Mouse (Mus musculus) testis, adult 2 months (tissue): ENCODE data around the gene Mybph. TPM values are rescaled to one million over a fixed set of nuclear protein-coding genes. Genes with fewer than 3 reads are reported as not detected.

Experiments
- H3K27ac ChIP-seq: fragments of 200-500 bp; 2 replicates; pipeline ENCODE4 v1.5.1; 2012; ENCODE audit warnings: low read depth, low read length; ENCODE audit not compliant: control insufficient read depth, insufficient read depth
- H3K27me3 ChIP-seq: fragments of 200-500 bp; 2 replicates; pipeline ENCODE4 v1.6.1; 2012; ENCODE audit warnings: mild to moderate bottlenecking, low read length, moderate library complexity; ENCODE audit not compliant: control insufficient read depth, insufficient read depth
- H3K36me3 ChIP-seq: fragments of 200-500 bp; 2 replicates; pipeline ENCODE4 v1.6.1; 2012; ENCODE audit warnings: mild to moderate bottlenecking, low read length; ENCODE audit not compliant: control insufficient read depth, insufficient read depth
- H3K4me1 ChIP-seq: fragments of 200-500 bp; 2 replicates; pipeline ENCODE4 v1.6.1; 2012; ENCODE audit warnings: low read length; ENCODE audit not compliant: control insufficient read depth, insufficient read depth
- H3K4me3 ChIP-seq: fragments of 200-500 bp; 2 replicates; pipeline ENCODE4 v1.5.1; 2012; ENCODE audit warnings: low read depth, mild to moderate bottlenecking, low read length, moderate library complexity, mixed read lengths; ENCODE audit not compliant: control insufficient read depth
- CTCF ChIP-seq: fragments of 200-500 bp; IDR thresholded peaks from 2 replicates; pipeline ENCODE4 v1.5.1; 2012; ENCODE audit warnings: low read depth, mild to moderate bottlenecking, inconsistent platforms, low read length, moderate library complexity; ENCODE audit not compliant: control insufficient read depth, insufficient read depth, insufficient replicate concordance
- POLR2A ChIP-seq: fragments of 200-500 bp; IDR thresholded peaks from 2 replicates; pipeline ENCODE4 v1.6.1; 2012; ENCODE audit warnings: low read depth, mild to moderate bottlenecking, inconsistent platforms, low read length, moderate library complexity; ENCODE audit not compliant: control insufficient read depth
- polyA plus RNA-seq: library from polyadenylated mRNA; depleted of rRNA; stranded (reverse); fragments of >200 nt; gene quantifications from 2 replicates; pipeline ENCODE4 v1.2.3, GENCODE M21; 2012

The Mybph gene
- polyA plus RNA-seq, 1 experiment = 0.20 TPM

DNA sequence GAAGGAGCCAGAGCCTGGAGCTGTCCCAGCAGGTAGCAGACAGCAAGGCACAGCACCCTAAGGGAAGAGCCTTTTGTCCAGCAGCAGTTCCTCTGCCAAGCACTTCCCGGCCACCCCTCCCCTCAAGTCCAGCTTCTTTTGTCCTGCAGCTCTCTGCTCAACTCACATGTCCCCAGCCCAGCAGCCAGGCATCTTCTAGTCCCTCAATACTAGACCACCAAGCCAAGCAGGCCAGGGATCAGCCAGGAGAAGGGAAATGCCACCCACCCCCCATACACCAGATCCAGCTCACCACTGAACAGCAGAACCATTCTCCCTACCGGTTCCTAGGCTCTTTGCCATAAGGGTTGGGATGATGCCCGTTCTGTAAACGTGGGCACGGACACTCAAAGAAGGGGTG lies 26.4 kb downstream of the Mybph start:
- no peak overlapping the region for H3K27ac ChIP-seq
- TF ChIP-seq CTCF = no peak
- TF ChIP-seq POLR2A = no peak
- no peaks in the 10 kb centered on the region for H3K27me3 ChIP-seq

DNA sequence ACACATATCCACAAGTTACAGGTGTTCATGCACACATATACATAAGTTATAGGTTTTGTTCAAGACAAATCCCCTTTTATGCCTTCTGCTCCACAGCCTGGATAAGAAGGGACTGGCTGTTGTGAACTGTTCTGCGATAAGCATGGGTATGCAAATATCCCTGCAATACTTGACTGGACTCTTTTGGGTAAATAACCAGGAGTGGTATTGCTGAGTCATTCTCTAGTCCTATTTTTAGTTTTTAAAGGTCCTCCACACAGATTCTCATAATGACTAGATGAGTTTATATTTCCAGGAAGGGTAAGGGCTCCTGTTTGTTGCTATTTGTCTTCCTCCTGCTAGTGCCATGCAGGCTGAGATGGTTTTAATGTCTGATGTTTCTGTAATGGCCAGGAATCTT lies 27.9 kb downstream of the Mybph start:
- TF ChIP-seq CTCF (no peak), POLR2A (no peak)

More for the DNA sequence above, 26.4 kb downstream of the Mybph start:
- Histone ChIP-seq H3K4me3 (no peak overlapping the region), H3K4me1 (peaks cover 6% of the 10 kb centered on the region), H3K36me3 (no peaks in the 10 kb centered on the region)

DNA sequence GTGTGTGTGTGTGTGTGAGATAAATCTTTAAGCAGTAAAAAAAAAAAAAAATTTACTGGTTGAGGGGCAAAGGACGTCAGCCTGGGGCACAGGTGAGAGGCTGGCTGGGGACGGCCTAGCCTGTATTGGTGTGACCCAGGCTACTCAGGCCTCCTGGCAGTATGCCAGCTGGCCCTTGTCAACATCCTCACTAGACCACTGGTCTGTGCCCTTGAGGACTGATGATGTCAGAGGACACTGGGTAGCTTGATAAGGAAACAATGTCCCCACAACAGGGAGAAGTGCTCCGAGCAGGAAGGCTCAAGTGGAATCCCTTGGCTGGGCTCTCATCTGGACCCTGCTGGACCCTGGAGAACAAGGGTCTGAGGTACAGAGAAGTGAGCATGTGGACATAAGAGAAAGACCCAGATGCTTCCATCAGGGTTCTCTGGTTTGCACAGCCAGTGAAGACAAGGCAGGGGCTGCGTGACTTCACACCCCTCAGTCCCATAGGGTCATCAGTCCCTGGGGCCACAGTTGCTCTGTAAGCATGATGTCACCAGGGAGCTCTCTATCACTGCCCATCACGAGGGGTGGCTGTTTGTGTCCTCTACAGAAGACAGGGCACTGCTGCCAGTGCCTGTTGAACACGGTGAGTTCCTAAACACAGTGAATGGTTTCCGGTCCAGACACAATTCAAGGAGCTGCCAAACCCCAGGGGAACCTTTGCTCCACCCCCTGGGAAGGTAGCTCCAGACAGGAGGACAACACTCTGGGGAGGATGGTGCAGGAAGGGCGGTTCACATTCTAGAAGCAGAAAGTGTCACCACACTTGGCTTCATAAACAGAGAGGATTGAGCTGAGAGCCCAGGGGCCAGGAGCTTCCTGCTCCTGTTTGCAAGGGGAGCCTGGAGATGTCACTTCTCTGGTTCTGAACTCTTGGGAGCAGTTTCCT lies 29.1 kb downstream of the Mybph start:
- H3K36me3 ChIP-seq = no peaks in the 10 kb centered on the region
- TF ChIP-seq POLR2A (no peak), CTCF (no peak)

More for the DNA sequence above, 27.9 kb downstream of the Mybph start:
- Histone ChIP-seq H3K36me3 (no peaks in the 10 kb centered on the region), H3K4me3 (no peak overlapping the region), H3K27me3 (no peaks in the 10 kb centered on the region), H3K4me1 (peaks cover 4% of the 10 kb centered on the region), H3K27ac (no peak overlapping the region)

DNA sequence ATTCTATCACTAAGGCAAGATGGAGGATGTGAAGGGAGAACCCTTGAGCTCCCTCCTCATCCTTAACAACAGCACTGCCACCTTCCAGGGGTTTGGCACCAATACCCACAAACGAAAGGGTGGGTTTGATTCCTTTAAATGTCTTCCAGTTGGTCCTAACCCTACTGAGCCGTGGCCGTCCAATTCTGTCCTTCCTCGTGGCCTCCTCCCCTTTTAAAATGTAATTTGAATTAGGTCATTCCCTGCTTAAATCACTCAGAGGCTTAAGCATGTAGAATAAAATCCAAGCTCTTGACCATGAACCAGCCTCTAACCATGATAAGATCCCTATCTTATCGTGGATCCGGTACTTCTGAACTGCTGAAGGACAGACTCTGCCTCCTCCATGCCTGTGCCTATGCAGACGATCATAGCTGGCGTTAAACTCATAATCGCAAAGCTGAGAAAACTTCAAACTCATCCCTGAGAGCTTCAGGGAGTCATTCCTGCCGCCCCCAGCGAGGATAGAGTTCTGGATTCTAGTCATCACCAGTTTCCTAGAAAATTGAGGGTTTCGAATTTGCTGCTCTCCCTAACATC lies 31.5 kb downstream of the Mybph start:
- no peak overlapping the region for H3K4me3 ChIP-seq
- no peaks in the 10 kb centered on the region for H3K27me3 ChIP-seq
- TF ChIP-seq CTCF = no peak
- peak overlapping the region; percentile 75; the same call in 1 of the 2 replicates for H3K27ac ChIP-seq
- H3K36me3 ChIP-seq = no peaks in the 10 kb centered on the region
- peaks cover 2% of the 10 kb centered on the region; the same call in 1 of the 2 replicates for H3K4me1 ChIP-seq

More for the DNA sequence above, 29.1 kb downstream of the Mybph start:
- Histone ChIP-seq H3K27ac (peak overlapping the region; percentile 12), H3K4me3 (no peak overlapping the region), H3K27me3 (no peaks in the 10 kb centered on the region), H3K4me1 (peaks cover 2% of the 10 kb centered on the region; the same call in 1 of the 2 replicates)

DNA sequence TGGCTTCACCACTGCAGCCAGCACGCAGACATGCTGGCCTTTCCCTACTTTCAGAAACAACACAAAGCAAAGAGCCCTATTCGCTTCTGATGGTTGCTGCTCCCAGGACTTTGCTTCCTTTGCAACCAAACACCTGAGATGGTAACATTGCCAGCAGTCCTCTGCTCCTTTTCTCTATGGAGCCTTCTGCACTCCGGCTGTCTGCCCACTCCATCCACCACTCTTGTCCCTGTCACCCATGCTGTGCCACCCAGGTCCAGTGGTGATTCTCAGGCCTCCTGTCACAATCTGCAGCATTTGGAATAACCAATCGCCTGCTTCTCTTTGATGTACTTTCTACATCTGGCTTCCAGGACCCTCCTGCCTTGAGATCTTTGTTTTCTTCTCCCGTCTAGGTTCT lies 32.1 kb downstream of the Mybph start:
- Histone ChIP-seq H3K36me3 (no peaks in the 10 kb centered on the region), H3K27me3 (no peaks in the 10 kb centered on the region), H3K4me1 (peaks cover 2% of the 10 kb centered on the region; the same call in 1 of the 2 replicates), H3K27ac (peak overlapping the region; percentile 63; the same call in 1 of the 2 replicates), H3K4me3 (no peak overlapping the region)
- TF ChIP-seq CTCF = no peak

DNA sequence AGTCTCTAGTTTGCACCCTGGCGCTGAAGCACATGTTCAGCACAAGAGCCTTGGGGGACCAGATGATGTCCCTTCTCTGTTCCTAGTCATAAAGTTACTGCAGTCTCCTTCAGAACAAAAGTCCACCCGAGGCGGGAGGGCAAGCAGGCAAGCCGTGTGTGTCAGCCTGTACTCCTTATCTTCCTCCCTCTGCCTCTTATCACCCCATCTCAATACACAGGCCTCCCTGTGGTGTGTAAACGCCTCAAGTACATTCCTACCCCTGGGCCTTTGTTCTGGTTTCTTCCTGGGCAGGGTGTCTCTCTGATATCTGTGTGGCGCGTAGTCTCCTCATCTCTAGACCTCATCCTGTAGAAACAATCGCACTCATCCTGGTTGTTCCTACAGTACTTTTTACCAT lies 33.5 kb downstream of the Mybph start:
- H3K4me1 ChIP-seq = peaks cover 2% of the 10 kb centered on the region; the same call in 1 of the 2 replicates
- no peaks in the 10 kb centered on the region for H3K36me3 ChIP-seq
- TF ChIP-seq POLR2A (no peak), CTCF (no peak)
- H3K27ac ChIP-seq = peak overlapping the region; percentile 60
- H3K4me3 ChIP-seq = no peak overlapping the region
- H3K27me3 ChIP-seq = no peaks in the 10 kb centered on the region

DNA sequence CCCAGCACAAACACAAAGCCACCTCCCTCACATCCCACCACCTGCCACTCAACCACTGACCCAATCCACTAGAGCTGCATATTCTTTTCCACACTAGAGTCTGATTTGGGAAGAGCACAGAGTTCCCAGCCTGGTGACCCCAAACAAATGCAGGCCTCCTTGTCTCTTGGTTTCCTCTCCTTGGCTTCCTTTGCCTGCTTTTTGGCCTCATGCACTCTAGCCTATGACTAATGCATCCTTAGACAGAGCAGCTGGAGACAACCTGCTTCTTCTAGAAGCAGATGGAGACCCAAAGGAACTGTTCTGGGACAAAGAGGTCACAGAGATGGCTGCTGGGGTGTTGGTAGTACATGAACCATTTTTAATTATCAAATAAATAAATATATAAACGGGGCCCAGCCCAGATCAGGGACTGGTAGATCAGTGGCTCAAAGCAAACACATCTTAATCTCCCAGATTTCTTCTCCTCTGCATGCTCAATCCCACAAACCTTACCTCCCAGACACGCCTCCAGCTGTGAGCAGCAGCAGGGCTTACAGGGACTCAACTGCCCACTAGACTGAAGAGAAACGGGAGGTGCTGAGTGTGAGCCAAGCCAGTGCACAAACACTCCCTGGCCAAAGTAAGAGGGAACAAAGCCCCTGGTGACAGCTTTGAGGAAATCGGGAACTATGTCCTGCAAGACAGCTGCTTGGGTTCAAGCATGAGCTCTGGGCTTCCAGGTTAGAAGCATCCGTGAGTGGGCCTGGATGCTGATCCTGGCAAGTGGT lies 36.7 kb downstream of the Mybph start:
- Histone ChIP-seq H3K4me3 (no peak overlapping the region), H3K36me3 (no peaks in the 10 kb centered on the region), H3K27ac (no peak overlapping the region), H3K27me3 (no peaks in the 10 kb centered on the region), H3K4me1 (peaks cover 5% of the 10 kb centered on the region)
- no peak for TF ChIP-seq CTCF
- no peak for TF ChIP-seq POLR2A
